ENCODE assay signal across 22 mouse cellular contexts in the genomic region with DNA sequence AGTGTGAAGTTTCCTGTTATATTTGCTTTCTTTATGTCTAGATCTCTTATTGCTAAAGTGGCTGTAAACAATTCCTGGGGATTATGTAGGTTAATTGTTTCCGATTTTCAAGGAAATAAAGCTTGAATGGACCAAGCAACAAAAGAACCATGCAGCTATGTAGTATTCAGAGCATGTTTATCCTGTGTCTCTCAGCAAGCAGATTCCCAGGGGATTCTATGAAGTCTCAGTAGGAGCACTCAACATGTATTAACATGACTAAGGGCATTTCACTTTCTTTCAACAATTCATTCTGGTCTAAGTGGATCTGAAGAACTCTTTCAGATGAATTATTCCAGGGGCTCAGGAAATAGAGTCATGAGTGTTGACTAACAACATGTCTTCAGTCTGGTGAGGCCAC. TPM values are rescaled to one million over a fixed set of nuclear protein-coding genes. Genes with fewer than 3 reads are reported as not detected.
DNase-seq lines count a peak whose midpoint lies in the region; ATAC-seq and TF ChIP-seq lines count a peak whose summit lies in the region.
"Had no signal": no experiment of that assay in that cellular context is flagged by ENCODE, and none has a peak within 500 bp of the region (broad histone marks: within the 10 kb centered on the region; RNA-seq: fewer than 3 reads in every experiment).

No protein-coding gene starts in this region.

- intact Hi-C loops in gastrocnemius, adult 2 months (cut with DNase I), result no loop called here

- no peaks in the 10 kb centered on the region for H3K9me3 ChIP-seq in forebrain, embryonic 14.5 days (replicated peaks; ENCODE audit: control insufficient read depth, low read length)
- H3K9me3 ChIP-seq in forebrain, embryonic 16.5 days (ENCODE audit: control insufficient read depth, low read length), result no peaks in the 10 kb centered on the region
- H3K9me3 ChIP-seq in midbrain, embryonic 14.5 days (ENCODE audit: control insufficient read depth, low read length), result no peaks in the 10 kb centered on the region
- H3K9me3 ChIP-seq in midbrain, postnatal 0 days (ENCODE audit: low read length), result no peaks in the 10 kb centered on the region
- H3K9me3 ChIP-seq: embryonic facial prominence, embryonic 10.5 days; embryonic facial prominence, embryonic 12.5 days; forebrain, embryonic 13.5 days had no signal

- no peak overlapping the region for H3K4me2 ChIP-seq in forebrain, embryonic 14.5 days (ENCODE audit: low read length)
- no peak overlapping the region for H3K4me2 ChIP-seq in forebrain, embryonic 16.5 days (ENCODE audit: low read length)
- no peak overlapping the region for H3K4me2 ChIP-seq in midbrain, embryonic 14.5 days (ENCODE audit: low read length)
- no peak overlapping the region for H3K4me2 ChIP-seq in midbrain, postnatal 0 days (ENCODE audit: low read depth, low read length, poor library complexity, severe bottlenecking)
- H3K4me2 ChIP-seq: embryonic facial prominence, embryonic 12.5 days; forebrain, embryonic 13.5 days had no signal

- H3K9ac ChIP-seq in forebrain, embryonic 14.5 days (ENCODE audit: low read length), result no peak overlapping the region
- no peak overlapping the region for H3K9ac ChIP-seq in forebrain, embryonic 16.5 days (replicated peaks; ENCODE audit: low read depth, low read length)
- no peak overlapping the region for H3K9ac ChIP-seq in midbrain, embryonic 14.5 days (replicated peaks; ENCODE audit: low read length)
- H3K9ac ChIP-seq in midbrain, postnatal 0 days (replicated peaks; ENCODE audit: low read length, poor library complexity, severe bottlenecking), result no peak overlapping the region
- H3K9ac ChIP-seq: embryonic facial prominence, embryonic 12.5 days; forebrain, embryonic 13.5 days; forebrain, postnatal 0 days had no signal

- no peaks in the 10 kb centered on the region for H3K36me3 ChIP-seq in forebrain, embryonic 14.5 days (ENCODE audit: control insufficient read depth, insufficient read depth, low read length)
- no peaks in the 10 kb centered on the region for H3K36me3 ChIP-seq in forebrain, embryonic 16.5 days (ENCODE audit: control insufficient read depth, insufficient read depth)
- H3K36me3 ChIP-seq in midbrain, embryonic 14.5 days (ENCODE audit: control insufficient read depth, insufficient read depth, low read length), result no peaks in the 10 kb centered on the region
- H3K36me3 ChIP-seq in midbrain, postnatal 0 days (ENCODE audit: insufficient read depth, low read length), result no peaks in the 10 kb centered on the region
- H3K36me3 ChIP-seq: embryonic facial prominence, embryonic 10.5 days; embryonic facial prominence, embryonic 12.5 days had no signal

- no peak for TF ChIP-seq CTCF in midbrain, postnatal 0 days (IDR thresholded peaks at IDR 0.05)
- TF ChIP-seq CTCF in gastrocnemius, adult 2 months (IDR thresholded peaks at IDR 0.05), result no peak

- no peak overlapping the region for H3K27ac ChIP-seq in forebrain, embryonic 14.5 days (ENCODE audit: low read depth, low read length)
- no peak overlapping the region for H3K27ac ChIP-seq in forebrain, embryonic 16.5 days (ENCODE audit: low read length)
- H3K27ac ChIP-seq in midbrain, embryonic 14.5 days (replicated peaks; ENCODE audit: low read depth, low read length), result no peak overlapping the region
- H3K27ac ChIP-seq in midbrain, postnatal 0 days (ENCODE audit: low read depth, low read length), result no peak overlapping the region
- no peak overlapping the region for H3K27ac ChIP-seq in gastrocnemius, adult 2 months
- H3K27ac ChIP-seq: embryonic facial prominence, embryonic 10.5 days; embryonic facial prominence, embryonic 12.5 days; forebrain, embryonic 13.5 days had no signal

- peak; percentile 31 for DNase-seq in forebrain, embryonic 14.5 days (ENCODE audit: low spot score)
- DNase-seq in midbrain, embryonic 14.5 days, result peak; percentile 14
- no peak for DNase-seq in midbrain, postnatal 0 days (ENCODE audit: low spot score)
- DNase-seq in MN1 (ENCODE audit: low spot score), result peak; percentile 19
- peak; percentile 44 for DNase-seq in R1 (ENCODE audit: low read depth, low spot score)
- no peak for DNase-seq in gastrocnemius, adult 2 months
- DNase-seq in frontal cortex, postnatal 14 days (ENCODE audit: low spot score in 2 of 2), result no peak
- DNase-seq: adrenal gland, adult 2 months; adrenal gland, postnatal 10 days; adrenal gland, postnatal 25 days; cerebellum, adult 11-12 months; cerebellum, adult 2 months; cerebellum, adult 9-10 months; cerebellum, postnatal 10 days; cerebellum, postnatal 25 days; forebrain, postnatal 0 days had no signal

- 14% methylated on average over 1 of the region's 1 CpGs for WGBS in forebrain, embryonic 14.5 days
- 8% methylated on average over 1 of the region's 1 CpGs for WGBS in forebrain, embryonic 16.5 days
- WGBS in midbrain, embryonic 14.5 days, result 28% methylated on average over 1 of the region's 1 CpGs
- WGBS in midbrain, postnatal 0 days, result 18% methylated on average over 1 of the region's 1 CpGs

- H3K4me1 ChIP-seq in forebrain, embryonic 14.5 days (ENCODE audit: control insufficient read depth, insufficient read depth, low read length), result no peaks in the 10 kb centered on the region
- H3K4me1 ChIP-seq in forebrain, embryonic 16.5 days (replicated peaks; ENCODE audit: control insufficient read depth, insufficient read depth, low read length), result no peaks in the 10 kb centered on the region
- no peaks in the 10 kb centered on the region for H3K4me1 ChIP-seq in midbrain, embryonic 14.5 days (ENCODE audit: control insufficient read depth, insufficient read depth, low read length)
- H3K4me1 ChIP-seq in midbrain, postnatal 0 days (ENCODE audit: insufficient read depth, low read length), result no peaks in the 10 kb centered on the region
- H3K4me1 ChIP-seq: embryonic facial prominence, embryonic 10.5 days; embryonic facial prominence, embryonic 12.5 days had no signal

- ATAC-seq in forebrain, embryonic 14.5 days, result peak; percentile 18; the same call in 1 of the 2 replicates
- ATAC-seq in forebrain, embryonic 16.5 days, result no peak
- ATAC-seq in midbrain, embryonic 14.5 days (ENCODE audit: low FRiP score, low TSS enrichment), result no peak
- ATAC-seq in midbrain, postnatal 0 days (ENCODE audit: low FRiP score), result no peak
- ATAC-seq: forebrain, embryonic 13.5 days; forebrain, postnatal 0 days; Patski had no signal

- no peak overlapping the region for H3K4me3 ChIP-seq in forebrain, embryonic 14.5 days (ENCODE audit: low read depth, low read length)
- no peak overlapping the region for H3K4me3 ChIP-seq in forebrain, embryonic 16.5 days (replicated peaks; ENCODE audit: low read length)
- H3K4me3 ChIP-seq in midbrain, embryonic 14.5 days (replicated peaks; ENCODE audit: low read depth, low read length), result no peak overlapping the region
- no peak overlapping the region for H3K4me3 ChIP-seq in midbrain, postnatal 0 days (ENCODE audit: low read depth, low read length)
- no peak overlapping the region for H3K4me3 ChIP-seq in gastrocnemius, adult 2 months
- H3K4me3 ChIP-seq: embryonic facial prominence, embryonic 10.5 days; embryonic facial prominence, embryonic 12.5 days; forebrain, embryonic 13.5 days had no signal

- H3K27me3 ChIP-seq in forebrain, embryonic 14.5 days (replicated peaks; ENCODE audit: control insufficient read depth, insufficient read depth, low read length), result no peaks in the 10 kb centered on the region
- H3K27me3 ChIP-seq in forebrain, embryonic 16.5 days (replicated peaks; ENCODE audit: control insufficient read depth, insufficient read depth, low read length), result no peaks in the 10 kb centered on the region
- H3K27me3 ChIP-seq in midbrain, embryonic 14.5 days (ENCODE audit: control insufficient read depth, insufficient read depth, low read length), result no peaks in the 10 kb centered on the region
- no peaks in the 10 kb centered on the region for H3K27me3 ChIP-seq in midbrain, postnatal 0 days (ENCODE audit: insufficient read depth, low read length)
- H3K27me3 ChIP-seq: embryonic facial prominence, embryonic 12.5 days had no signal

RNA-seq across cellular contexts. Expression of a gene that starts 37.1 kb away (rescaled TPM):
- polyA plus RNA-seq in forebrain, embryonic 14.5 days (2014; fragmentation: Nextera tagmentation; extraction: Ambion mirVana), result 2.1 TPM in 2 replicates
- polyA plus RNA-seq in forebrain, embryonic 16.5 days (2015; fragmentation: Nextera tagmentation; extraction: Ambion mirVana), result 1.6 and 2.0 TPM in 2 replicates
- 2.9 and 3.1 TPM in 2 replicates for polyA plus RNA-seq in midbrain, embryonic 14.5 days (2014; fragmentation: Nextera tagmentation; extraction: Ambion mirVana)
- total RNA-seq in midbrain, postnatal 0 days (2014; rRNA removed), result 11.5 and 14.7 TPM in 2 replicates
- polyA plus RNA-seq in midbrain, postnatal 0 days (2015; fragmentation: Nextera tagmentation; extraction: Ambion mirVana), result 1.6 and 2.0 TPM in 2 replicates
- 1 to 10 TPM; 6.8 to 8.5 TPM for total RNA-seq in gastrocnemius, adult 2 months (2021)
- total RNA-seq: MEL had no signal

Comparison
In these comparisons a context has a peak if more than half of its experiments do, and no peak if none do; other contexts are left out.
1. DNase-seq: peak in forebrain, embryonic 14.5 days (single experiment), midbrain, embryonic 14.5 days (single experiment), MN1 (single experiment) and R1 (single experiment); none in midbrain, postnatal 0 days (single experiment), gastrocnemius, adult 2 months (single experiment) and frontal cortex, postnatal 14 days (0 of 2).